Mouse (Mus musculus): ENCODE measurements around the gene Plekha6. TPM values are rescaled to one million over a fixed set of nuclear protein-coding genes. Genes with fewer than 3 reads are reported as not detected.
A peak's percentile ranks its signal among the peaks of the same experiment; 100 is the strongest.

The Plekha6 gene
- polyA plus RNA-seq, 1 experiment = 0.12 TPM

DNA sequence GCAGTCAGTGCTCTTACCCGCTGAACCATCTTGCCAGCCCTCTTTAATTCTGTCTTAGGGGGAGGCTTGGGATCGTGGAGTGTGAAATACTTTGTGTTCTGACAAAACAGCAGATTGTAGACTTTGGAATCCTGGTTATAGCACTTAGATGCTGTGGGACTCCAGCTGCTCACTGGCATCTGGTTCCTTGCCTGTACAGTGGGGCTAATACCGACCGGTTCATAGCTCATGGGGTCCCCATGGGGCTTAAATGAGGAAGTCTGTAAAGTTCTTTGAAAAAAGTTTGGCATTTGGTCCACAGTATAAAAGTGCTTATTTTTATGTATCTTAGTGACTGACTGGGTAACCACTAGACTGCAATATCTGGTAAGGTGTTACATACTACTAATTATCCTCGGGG lies 28.2 kb upstream of the Plekha6 start:
- TF ChIP-seq SRF (IDR thresholded peaks at IDR 0.05; ENCODE audit: control insufficient read depth, insufficient read length, low read depth) (no peak), POLR2A (IDR thresholded peaks at IDR 0.05; ENCODE audit: insufficient read length, low read depth) (no peak), USF1 (IDR thresholded peaks at IDR 0.05; ENCODE audit: low read depth) (no peak), TCF3 (IDR thresholded peaks at IDR 0.05; ENCODE audit: insufficient read length, low read depth) (no peak), CEBPB (IDR thresholded peaks at IDR 0.05; ENCODE audit: insufficient read depth, poor library complexity, severe bottlenecking) (no peak)
- Histone ChIP-seq H3K4me3 (peak overlapping the region; percentile 100), H3K79me2 (ENCODE audit: control insufficient read depth, insufficient read depth) (peaks cover 81% of the 10 kb centered on the region), H3K4me2 (ENCODE audit: low read depth) (peak overlapping the region; percentile 96), H3K36me3 (ENCODE audit: control insufficient read depth, insufficient read depth) (peaks cover 65% of the 10 kb centered on the region), H3ac (ENCODE audit: control insufficient read depth, insufficient read length) (no peak overlapping the region), H3K27me3 (ENCODE audit: control insufficient read depth, insufficient read depth, insufficient read length) (no peaks in the 10 kb centered on the region)

DNA sequence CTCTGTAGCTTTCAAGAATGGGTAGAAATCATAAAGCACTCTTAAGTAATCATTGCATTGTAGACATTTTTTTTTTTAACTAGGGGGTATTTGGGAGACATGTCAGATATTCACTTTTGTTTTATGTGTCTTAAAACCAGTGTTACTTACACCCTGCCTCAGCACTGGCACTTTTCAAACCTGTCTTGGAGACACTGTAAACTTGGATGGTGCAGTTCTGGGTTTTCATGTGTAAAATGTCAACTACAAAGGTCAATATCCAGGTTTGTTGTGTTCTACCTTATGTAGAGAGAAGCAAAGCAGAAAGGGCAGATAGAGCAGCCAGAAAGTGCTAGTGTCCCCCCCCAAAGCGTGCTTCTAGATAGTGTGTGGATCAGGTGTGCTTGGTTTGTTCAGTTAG lies 25.6 kb upstream of the Plekha6 start:
- Histone ChIP-seq H3K27me3 (ENCODE audit: control insufficient read depth, insufficient read depth, insufficient read length) (no peaks in the 10 kb centered on the region), H3K79me2 (ENCODE audit: control insufficient read depth, insufficient read depth) (peaks cover 60% of the 10 kb centered on the region), H3K36me3 (ENCODE audit: control insufficient read depth, insufficient read depth) (peaks cover 65% of the 10 kb centered on the region), H3K4me2 (ENCODE audit: low read depth) (no peak overlapping the region), H3K4me3 (no peak overlapping the region), H3ac (ENCODE audit: control insufficient read depth, insufficient read length) (no peak overlapping the region)
- TF ChIP-seq CEBPB (IDR thresholded peaks at IDR 0.05; ENCODE audit: insufficient read depth, poor library complexity, severe bottlenecking) = no peak
- TF ChIP-seq MYOG (IDR thresholded peaks at IDR 0.05; ENCODE audit: control insufficient read depth in 1 of 3, insufficient read depth in 1 of 3, insufficient read length in 2 of 3, low read depth in 2 of 3) = no peak

DNA sequence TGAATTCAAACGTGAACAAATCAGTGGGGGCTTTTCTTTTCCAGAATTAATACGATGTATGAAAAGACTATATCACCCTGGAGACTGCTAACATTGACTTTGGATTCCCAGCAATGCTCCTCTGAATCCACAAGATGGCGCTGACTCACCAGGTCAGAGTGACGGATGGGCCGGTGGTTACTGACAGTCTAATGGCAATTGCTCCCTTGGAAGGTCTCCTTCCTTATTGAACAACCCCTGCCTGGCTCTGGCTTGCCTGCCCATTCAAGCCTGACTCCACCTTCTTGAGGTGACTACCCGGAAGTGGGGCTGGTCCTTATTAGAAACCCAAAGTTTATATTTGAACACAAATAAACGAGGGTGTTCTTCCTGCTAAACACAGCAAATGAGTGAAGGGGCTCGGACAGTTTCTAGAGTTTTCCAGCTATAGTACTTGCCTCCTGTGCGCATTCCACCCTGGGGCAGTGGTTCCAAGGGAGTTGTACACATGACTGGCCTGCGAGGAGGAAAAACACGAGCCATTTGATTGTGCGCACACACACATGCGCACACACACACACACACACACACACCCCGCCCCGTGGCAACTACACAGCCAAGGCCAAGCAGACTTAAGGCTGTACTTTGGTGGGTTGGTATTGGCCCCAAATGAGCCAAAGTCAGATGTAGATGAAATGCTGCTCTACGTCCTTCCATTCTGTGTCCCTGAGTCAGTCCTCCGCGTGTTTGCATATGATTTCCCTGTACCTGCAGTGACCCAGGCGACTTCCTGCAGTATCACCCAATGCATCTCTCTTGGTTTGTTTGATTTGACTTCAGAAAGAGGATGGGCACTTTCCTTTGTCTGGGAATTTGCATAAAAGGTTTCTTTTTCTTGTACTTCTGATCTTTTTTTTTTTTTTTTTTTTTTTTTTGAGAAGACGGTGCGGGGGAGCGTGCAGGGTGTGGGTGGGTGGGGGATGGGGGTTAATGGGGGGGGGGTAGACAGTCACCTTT lies 17.7 kb upstream of the Plekha6 start:
- no peak overlapping the region for H3K4me3 ChIP-seq
- peaks cover 5% of the 10 kb centered on the region for H3K36me3 ChIP-seq (ENCODE audit: control insufficient read depth, insufficient read depth)
- H3K27me3 ChIP-seq (ENCODE audit: control insufficient read depth, insufficient read depth, insufficient read length) = no peaks in the 10 kb centered on the region
- no peak overlapping the region for H3ac ChIP-seq (ENCODE audit: control insufficient read depth, insufficient read length)
- H3K4me2 ChIP-seq (ENCODE audit: low read depth) = no peak overlapping the region
- no peak for TF ChIP-seq TCF12 (IDR thresholded peaks at IDR 0.05; ENCODE audit: insufficient read depth, poor library complexity, severe bottlenecking)
- TF ChIP-seq POLR2AphosphoS2 (IDR thresholded peaks at IDR 0.05; ENCODE audit: insufficient read length, low read depth) = no peak
- TF ChIP-seq USF1 (IDR thresholded peaks at IDR 0.05; ENCODE audit: low read depth) = no peak
- TF ChIP-seq E2F4 (IDR thresholded peaks at IDR 0.05; ENCODE audit: insufficient read depth) = no peak
- TF ChIP-seq REST (IDR thresholded peaks at IDR 0.05; ENCODE audit: insufficient read depth, insufficient read length) = no peak
- TF ChIP-seq MAX (IDR thresholded peaks at IDR 0.05; ENCODE audit: low read depth) = no peak
- no peaks in the 10 kb centered on the region for H3K79me2 ChIP-seq (ENCODE audit: control insufficient read depth, insufficient read depth)

DNA sequence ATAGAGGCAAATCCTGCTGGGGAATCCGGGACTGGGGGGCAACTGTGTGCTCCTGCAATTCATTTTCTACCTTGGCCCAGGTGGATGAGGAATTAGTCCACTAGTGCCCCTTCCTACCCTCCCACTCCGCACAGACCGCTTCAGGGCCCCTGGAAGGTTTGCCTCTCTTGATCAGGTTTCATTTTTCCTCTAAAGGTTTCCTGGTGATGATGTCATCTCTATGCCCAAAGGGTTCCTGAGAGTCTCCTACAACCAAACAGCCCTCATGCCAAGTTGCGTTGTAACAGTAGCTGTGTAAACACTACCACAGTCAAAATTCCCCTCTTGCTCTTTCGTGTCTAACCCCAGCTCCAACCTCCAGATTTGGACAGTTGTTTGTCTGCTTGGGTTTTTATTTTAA lies 16.7 kb upstream of the Plekha6 start:
- no peak overlapping the region for H3K4me3 ChIP-seq
- no peak overlapping the region for H3ac ChIP-seq (ENCODE audit: control insufficient read depth, insufficient read length)
- no peak for TF ChIP-seq CEBPB (IDR thresholded peaks at IDR 0.05; ENCODE audit: insufficient read depth, poor library complexity, severe bottlenecking)
- no peak for TF ChIP-seq TCF12 (IDR thresholded peaks at IDR 0.05; ENCODE audit: insufficient read depth, poor library complexity, severe bottlenecking)
- TF ChIP-seq MYOD1 (IDR thresholded peaks at IDR 0.05; ENCODE audit: control insufficient read depth in 1 of 3, insufficient read length in 2 of 3, low read depth in 2 of 3) = no peak
- TF ChIP-seq POLR2A (IDR thresholded peaks at IDR 0.05; ENCODE audit: insufficient read length, low read depth) = no peak
- no peak for TF ChIP-seq USF1 (IDR thresholded peaks at IDR 0.05; ENCODE audit: low read depth)
- no peak for TF ChIP-seq E2F4 (IDR thresholded peaks at IDR 0.05; ENCODE audit: insufficient read depth)
- no peak for TF ChIP-seq SRF (IDR thresholded peaks at IDR 0.05; ENCODE audit: control insufficient read depth, insufficient read length, low read depth)
- TF ChIP-seq POLR2AphosphoS2 (IDR thresholded peaks at IDR 0.05; ENCODE audit: insufficient read length, low read depth) = no peak
- no peak for TF ChIP-seq MAX (IDR thresholded peaks at IDR 0.05; ENCODE audit: low read depth)
- TF ChIP-seq REST (IDR thresholded peaks at IDR 0.05; ENCODE audit: insufficient read depth, insufficient read length) = no peak
- TF ChIP-seq TCF3 (IDR thresholded peaks at IDR 0.05; ENCODE audit: insufficient read length, low read depth) = no peak
- TF ChIP-seq MYOG (IDR thresholded peaks at IDR 0.05; ENCODE audit: control insufficient read depth in 1 of 3, insufficient read depth in 1 of 3, insufficient read length in 2 of 3, low read depth in 2 of 3) = no peak
- no peaks in the 10 kb centered on the region for H3K79me2 ChIP-seq (ENCODE audit: control insufficient read depth, insufficient read depth)
- H3K4me2 ChIP-seq (ENCODE audit: low read depth) = no peak overlapping the region
- H3K27me3 ChIP-seq (ENCODE audit: control insufficient read depth, insufficient read depth, insufficient read length) = no peaks in the 10 kb centered on the region
- H3K36me3 ChIP-seq (ENCODE audit: control insufficient read depth, insufficient read depth) = no peaks in the 10 kb centered on the region

DNA sequence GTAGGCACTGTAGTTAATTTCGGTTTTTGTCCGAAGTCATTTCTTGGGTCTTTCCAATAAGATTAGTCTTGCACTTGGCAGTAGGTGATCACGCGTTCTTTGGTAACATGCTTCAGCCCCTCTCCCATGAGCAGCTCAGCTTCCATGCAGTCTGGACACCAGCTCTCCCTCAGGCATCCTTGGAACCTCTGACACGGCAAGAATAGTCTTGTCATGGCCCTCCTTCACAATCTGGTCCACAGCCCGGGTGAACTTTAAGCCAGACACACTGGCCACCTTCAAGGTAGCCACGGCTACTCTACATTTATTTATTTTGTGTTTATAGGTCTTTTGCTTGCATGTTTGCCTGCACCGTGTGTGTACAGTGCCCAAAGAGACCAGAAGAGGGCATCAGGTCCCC lies 15.9 kb upstream of the Plekha6 start:
- no peak overlapping the region for H3ac ChIP-seq (ENCODE audit: control insufficient read depth, insufficient read length)
- no peak overlapping the region for H3K4me2 ChIP-seq (ENCODE audit: low read depth)
- no peaks in the 10 kb centered on the region for H3K27me3 ChIP-seq (ENCODE audit: control insufficient read depth, insufficient read depth, insufficient read length)
- no peak for TF ChIP-seq MYOD1 (IDR thresholded peaks at IDR 0.05; ENCODE audit: control insufficient read depth in 1 of 3, insufficient read length in 2 of 3, low read depth in 2 of 3)
- no peak for TF ChIP-seq USF1 (IDR thresholded peaks at IDR 0.05; ENCODE audit: low read depth)
- TF ChIP-seq TCF3 (IDR thresholded peaks at IDR 0.05; ENCODE audit: insufficient read length, low read depth) = no peak
- TF ChIP-seq SRF (IDR thresholded peaks at IDR 0.05; ENCODE audit: control insufficient read depth, insufficient read length, low read depth) = no peak
- TF ChIP-seq CEBPB (IDR thresholded peaks at IDR 0.05; ENCODE audit: insufficient read depth, poor library complexity, severe bottlenecking) = no peak
- no peak for TF ChIP-seq MAX (IDR thresholded peaks at IDR 0.05; ENCODE audit: low read depth)
- TF ChIP-seq TCF12 (IDR thresholded peaks at IDR 0.05; ENCODE audit: insufficient read depth, poor library complexity, severe bottlenecking) = no peak
- no peak for TF ChIP-seq REST (IDR thresholded peaks at IDR 0.05; ENCODE audit: insufficient read depth, insufficient read length)
- no peak for TF ChIP-seq POLR2A (IDR thresholded peaks at IDR 0.05; ENCODE audit: insufficient read length, low read depth)
- no peak for TF ChIP-seq E2F4 (IDR thresholded peaks at IDR 0.05; ENCODE audit: insufficient read depth)
- no peak for TF ChIP-seq POLR2AphosphoS2 (IDR thresholded peaks at IDR 0.05; ENCODE audit: insufficient read length, low read depth)
- no peak for TF ChIP-seq MYOG (IDR thresholded peaks at IDR 0.05; ENCODE audit: control insufficient read depth in 1 of 3, insufficient read depth in 1 of 3, insufficient read length in 2 of 3, low read depth in 2 of 3)
- H3K4me3 ChIP-seq = no peak overlapping the region
- no peaks in the 10 kb centered on the region for H3K36me3 ChIP-seq (ENCODE audit: control insufficient read depth, insufficient read depth)
- no peaks in the 10 kb centered on the region for H3K79me2 ChIP-seq (ENCODE audit: control insufficient read depth, insufficient read depth)

Measured in myocyte (in vitro differentiated cells).